Mouse (Mus musculus): ENCODE measurements around the gene Dusp22.

Gene Dusp22

GRCm38 (mm10) chr13:30749557-30750141 is 89.8 kb downstream of the Dusp22 start:
- no peak for DNase-seq (ENCODE audit: low spot score in 2 of 2)

DNA sequence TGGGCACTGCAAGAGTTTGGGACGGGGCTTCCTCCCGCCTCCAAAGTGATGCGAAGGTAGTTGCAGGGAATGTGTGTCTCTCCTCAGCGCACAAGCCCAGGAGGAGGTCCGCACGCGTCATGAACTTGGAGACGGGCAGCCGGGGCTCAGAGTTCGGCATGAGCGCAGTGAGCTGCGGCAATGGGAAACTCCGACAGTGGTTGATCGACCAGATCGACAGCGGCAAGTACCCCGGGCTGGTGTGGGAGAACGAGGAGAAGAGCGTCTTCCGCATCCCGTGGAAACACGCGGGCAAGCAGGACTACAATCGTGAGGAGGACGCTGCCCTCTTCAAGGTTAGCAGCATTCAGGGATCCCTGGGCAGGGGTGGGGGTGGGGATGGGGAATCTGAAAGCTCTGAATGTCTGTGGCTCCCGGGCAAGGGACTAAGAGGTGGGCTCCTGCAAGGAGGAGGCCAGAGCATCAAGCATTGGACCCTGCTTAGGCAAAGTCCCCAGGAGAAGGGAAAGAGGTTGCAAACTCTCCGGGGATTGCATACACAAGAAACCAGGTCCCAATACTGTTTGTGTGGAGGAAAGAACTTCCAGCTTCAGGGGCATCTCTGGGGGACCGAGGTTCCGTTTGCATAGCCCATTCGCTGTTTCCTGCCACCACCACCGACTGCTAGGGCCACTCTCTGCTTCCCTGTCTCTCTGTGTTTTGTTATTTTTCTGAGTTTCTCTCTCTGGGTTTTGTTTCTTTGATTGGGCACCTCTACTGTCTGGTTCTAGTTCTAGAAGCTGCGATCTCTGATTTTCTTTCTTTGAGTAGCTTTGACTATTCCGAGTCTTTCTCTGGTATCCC is 90.9 kb downstream of the Dusp22 start:
- no peak for DNase-seq (ENCODE audit: low spot score in 2 of 2)

- DNase-seq (ENCODE audit: low spot score in 2 of 2) = no peak
Observed at GRCm38 (mm10) chr13:30751304-30751580, 91.4 kb downstream of the Dusp22 start.

- no peak for DNase-seq (ENCODE audit: low spot score in 2 of 2)
Observed at GRCm38 (mm10) chr13:30752581-30753187, 92.9 kb downstream of the Dusp22 start.

DNA sequence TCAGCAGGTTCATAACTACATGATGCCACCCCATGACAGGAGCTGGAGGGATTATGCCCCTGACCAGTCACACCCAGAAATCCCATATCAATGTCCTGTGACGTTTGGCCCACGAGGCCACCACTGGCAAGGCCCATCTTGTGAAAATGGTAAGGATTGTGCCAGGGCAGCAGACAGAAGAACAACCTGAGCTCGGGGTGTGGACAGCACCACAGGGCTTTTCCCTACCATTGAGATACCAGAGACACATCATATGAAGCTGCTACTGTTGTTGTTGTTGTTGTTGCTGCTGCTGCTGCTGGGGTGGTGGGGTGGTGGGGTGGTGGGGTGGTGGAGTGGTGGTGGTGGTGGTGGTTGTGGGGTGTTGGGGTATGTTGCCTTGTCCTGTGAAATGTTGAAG is 93.6 kb downstream of the Dusp22 start:
- DNase-seq (ENCODE audit: low spot score in 2 of 2) = no peak

DNA sequence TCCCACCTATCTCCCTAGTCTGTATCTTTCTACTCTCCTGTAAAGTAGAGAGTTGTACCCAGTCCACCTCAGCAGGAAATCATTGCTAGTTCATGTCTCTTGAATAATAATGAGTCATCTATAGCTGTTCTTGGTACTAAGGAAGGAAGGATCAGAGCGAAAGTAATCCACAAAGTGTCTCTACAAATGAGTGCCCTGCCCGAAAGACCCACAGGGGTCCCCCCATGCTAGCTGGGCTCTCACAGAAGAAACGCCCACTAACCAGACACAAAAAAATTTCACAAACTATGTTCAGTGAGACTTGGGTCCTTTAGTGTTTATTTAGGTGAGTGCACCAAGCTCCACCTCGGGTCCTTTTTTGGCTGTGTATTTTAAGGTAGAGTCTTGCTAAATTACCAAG is 94.3 kb downstream of the Dusp22 start:
- no peak for DNase-seq (ENCODE audit: low spot score in 2 of 2)

- DNase-seq (ENCODE audit: low spot score in 2 of 2) = no peak
Observed at GRCm38 (mm10) chr13:30754825-30755476, 95.2 kb downstream of the Dusp22 start.

GRCm38 (mm10) chr13:30755577-30755976 is 95.8 kb downstream of the Dusp22 start:
- DNase-seq (ENCODE audit: low spot score in 2 of 2) = no peak

- DNase-seq (ENCODE audit: low spot score in 2 of 2) = no peak
Observed at GRCm38 (mm10) chr13:30755998-30756639, 96.3 kb downstream of the Dusp22 start.

- DNase-seq (ENCODE audit: low spot score in 2 of 2) = no peak
Observed at GRCm38 (mm10) chr13:30757264-30757900, 97.6 kb downstream of the Dusp22 start.

GRCm38 (mm10) chr13:30758789-30759381 is 99.1 kb downstream of the Dusp22 start:
- DNase-seq (ENCODE audit: low spot score in 2 of 2) = no peak

- DNase-seq (ENCODE audit: low spot score in 2 of 2) = peak; percentile 39 to 49
Observed at GRCm38 (mm10) chr13:30760374-30761090, 100.7 kb downstream of the Dusp22 start.

All from thymus, postnatal 10 days (tissue).